Mouse (Mus musculus): ENCODE results near the gene Wwox.

Wwox gene

GRCm38 (mm10) chr8:115377321-115377720, 937.9 kb downstream of the Wwox start:
- peak; percentile 28 to 45 for DNase-seq

GRCm38 (mm10) chr8:115380017-115380416, 940.6 kb downstream of the Wwox start:
- DNase-seq: no peak

- DNase-seq: no peak
Observed at GRCm38 (mm10) chr8:115390921-115391504, 951.6 kb downstream of the Wwox start.

- peak; percentile 45 to 48 for DNase-seq
Observed at GRCm38 (mm10) chr8:115395840-115396239, 956.4 kb downstream of the Wwox start.

- no peak for DNase-seq
Observed at GRCm38 (mm10) chr8:115397981-115398380, 958.5 kb downstream of the Wwox start.

- no peak for DNase-seq
Observed at GRCm38 (mm10) chr8:115400013-115400720, 960.7 kb downstream of the Wwox start.
